Mouse (Mus musculus) erythroblast, embryonic 14.5 days (primary cell): ENCODE data around the gene Slc7a11.

Source experiments
- GATA1 ChIP-seq: IDR thresholded peaks from 2 replicates; pipeline ENCODE4 v1.6.1; 2012; ENCODE audit warnings: low read length, inconsistent platforms, mixed read lengths
- TAL1 ChIP-seq: IDR thresholded peaks from 3 replicates; pipeline ENCODE4 v1.6.1; 2012; ENCODE audit warnings: low read length, inconsistent platforms, mixed read lengths

- TF ChIP-seq GATA1 (no peak), TAL1 (no peak)
These were observed 282.7 kb downstream of the Slc7a11 start for GRCm38 (mm10) chr3:50160756-50161155.
